Mouse (Mus musculus) CD4-positive, CD25-positive, alpha-beta regulatory T cell, adult 2 months (primary cell): ENCODE results near the gene Amot.

ENCODE experiments used
- DNase-seq: peaks from one replicate; pipeline ENCODE4 v3.0.0-alpha.2; 2012; ENCODE audit warnings: low read depth, low spot score

The Amot gene

GRCm38 (mm10) chrX:145482383-145482782 is 22.6 kb downstream of the Amot start:
- no peak for DNase-seq

GRCm38 (mm10) chrX:145479942-145480341 is 25.0 kb downstream of the Amot start:
- DNase-seq: no peak

- no peak for DNase-seq
Observed at GRCm38 (mm10) chrX:145477725-145478194, 27.2 kb downstream of the Amot start.

- no peak for DNase-seq
Observed at GRCm38 (mm10) chrX:145477003-145477724, 27.8 kb downstream of the Amot start.

GRCm38 (mm10) chrX:145468264-145468663 is 36.7 kb downstream of the Amot start:
- no peak for DNase-seq

GRCm38 (mm10) chrX:145463524-145463923 is 41.5 kb downstream of the Amot start:
- no peak for DNase-seq

GRCm38 (mm10) chrX:145461339-145461738 is 43.6 kb downstream of the Amot start:
- no peak for DNase-seq

GRCm38 (mm10) chrX:145456251-145456650 is 48.7 kb downstream of the Amot start:
- DNase-seq: no peak

- DNase-seq: no peak
Observed at GRCm38 (mm10) chrX:145455629-145456028, 49.4 kb downstream of the Amot start.

GRCm38 (mm10) chrX:145454828-145455227 is 50.2 kb downstream of the Amot start:
- DNase-seq: no peak

- DNase-seq: no peak
Observed at GRCm38 (mm10) chrX:145441526-145441925, 63.5 kb downstream of the Amot start.

GRCm38 (mm10) chrX:145433652-145434051 is 71.3 kb downstream of the Amot start:
- DNase-seq: no peak

- no peak for DNase-seq
Observed at GRCm38 (mm10) chrX:145430836-145431570, 74.0 kb downstream of the Amot start.

GRCm38 (mm10) chrX:145428811-145429210 is 76.2 kb downstream of the Amot start:
- no peak for DNase-seq

GRCm38 (mm10) chrX:145424026-145424425 is 81.0 kb downstream of the Amot start:
- no peak for DNase-seq

GRCm38 (mm10) chrX:145414319-145414718 is 90.7 kb downstream of the Amot start:
- DNase-seq: no peak

- no peak for DNase-seq
Observed at GRCm38 (mm10) chrX:145411425-145411824, 93.6 kb downstream of the Amot start.

- DNase-seq: no peak
Observed at GRCm38 (mm10) chrX:145406052-145406451, 98.9 kb downstream of the Amot start.

GRCm38 (mm10) chrX:145401926-145402325 is 103.1 kb downstream of the Amot start:
- DNase-seq: no peak

- peak; percentile 27 for DNase-seq
Observed at GRCm38 (mm10) chrX:145399236-145399635, 105.7 kb downstream of the Amot start.
